Mouse (Mus musculus) MEL (cell line): Measurements from ENCODE around the gene Efs. TPM values are rescaled to one million over a fixed set of nuclear protein-coding genes. Genes with fewer than 3 reads are reported as not detected.

Source experiments
- DNase-seq: peaks from one replicate; pipeline ENCODE4 v3.0.0; 2011; ENCODE audit warnings: low read depth, low spot score
- H3K27ac ChIP-seq: 2 replicates; pipeline ENCODE4 v1.5.1; 2012; ENCODE audit warnings: low read depth, mild to moderate bottlenecking, control low read depth, low read length, moderate library complexity; ENCODE audit not compliant: control insufficient read depth
- H3K27me3 ChIP-seq, 2 experiments: fragments of 150-350 bp in 1 of 2; sonication (generic) in 1 of 2; 2 replicates each; pipeline ENCODE4 v1.6.1; 2012; ENCODE audit warnings: low read length in 2 of 2, mild to moderate bottlenecking in 2 of 2, improper control_type of control experiment in 1 of 2, moderate library complexity in 1 of 2; ENCODE audit not compliant: insufficient read depth in 2 of 2, control insufficient read depth in 1 of 2
- H3K36me3 ChIP-seq, 2 experiments: 2 replicates each; pipeline ENCODE4 v1.6.1; 2012 to 2014; ENCODE audit warnings: low read length in 2 of 2, improper control_type of control experiment in 1 of 2, inconsistent platforms in 1 of 2, mild to moderate bottlenecking in 1 of 2; ENCODE audit not compliant: insufficient read depth in 2 of 2, control insufficient read depth in 1 of 2
- H3K4me1 ChIP-seq, 2 experiments: fragments of 150-350 bp in 1 of 2; sonication (generic) in 1 of 2; 2 replicates each; pipeline ENCODE4 v1.6.1; 2012; ENCODE audit warnings: low read length in 2 of 2, improper control_type of control experiment in 1 of 2, mild to moderate bottlenecking in 1 of 2; ENCODE audit not compliant: insufficient read depth in 2 of 2, control insufficient read depth in 1 of 2
- H3K4me3 ChIP-seq, 2 experiments: fragments of 150-350 bp in 1 of 2; sonication (generic) in 1 of 2; 2 replicates each; pipeline ENCODE4 v1.5.1; 2012; ENCODE audit warnings: low read depth in 2 of 2, low read length in 2 of 2, mild to moderate bottlenecking in 2 of 2, moderate library complexity in 2 of 2, control low read depth in 1 of 2, improper control_type of control experiment in 1 of 2; ENCODE audit not compliant: control insufficient read depth in 1 of 2, insufficient read depth in 1 of 2
- H3K79me2 ChIP-seq: 2 replicates; pipeline ENCODE4 v1.6.1; 2012; ENCODE audit warnings: mild to moderate bottlenecking, low read length, moderate library complexity; ENCODE audit not compliant: control insufficient read depth, poor library complexity, insufficient read depth
- H3K9ac ChIP-seq: 2 replicates; pipeline ENCODE4 v1.6.1; 2012; ENCODE audit warnings: low read depth, mild to moderate bottlenecking, control low read depth, low read length, moderate library complexity; ENCODE audit not compliant: control insufficient read depth, poor library complexity, severe bottlenecking
- H3K9me3 ChIP-seq: fragments of 150-350 bp; sonication (generic); replicated peaks from 2 replicates; pipeline ENCODE4 v1.6.1; 2012; ENCODE audit warnings: mild to moderate bottlenecking, low read length, improper control_type of control experiment, moderate library complexity; ENCODE audit not compliant: insufficient read depth
- CHD1 ChIP-seq: IDR thresholded peaks from 2 replicates; pipeline ENCODE4 v1.6.1; 2012; ENCODE audit warnings: low read depth, mild to moderate bottlenecking, inconsistent platforms, low read length, improper control_type of control experiment
- E2F4 ChIP-seq: IDR thresholded peaks from 2 replicates; pipeline ENCODE4 v1.6.1; 2011; ENCODE audit warnings: low read depth, low read length, improper control_type of control experiment, borderline replicate concordance
- ELF1 ChIP-seq: IDR thresholded peaks from 2 replicates; pipeline ENCODE4 v1.6.1; 2014; ENCODE audit warnings: low read depth, mild to moderate bottlenecking, inconsistent platforms, low read length, improper control_type of control experiment, moderate library complexity
- ETS1 ChIP-seq: IDR thresholded peaks from 2 replicates; pipeline ENCODE4 v1.6.1; 2012; ENCODE audit warnings: low read depth, mild to moderate bottlenecking, inconsistent platforms, low read length, improper control_type of control experiment, moderate library complexity
- GABPA ChIP-seq: IDR thresholded peaks from 2 replicates; pipeline ENCODE4 v1.6.1; 2012; ENCODE audit warnings: low read depth, mild to moderate bottlenecking, inconsistent platforms, low read length, improper control_type of control experiment, moderate library complexity
- GATA1 ChIP-seq: IDR thresholded peaks from 2 replicates; pipeline ENCODE4 v1.6.1; 2011; ENCODE audit warnings: low read depth, low read length, improper control_type of control experiment
- HCFC1 ChIP-seq: IDR thresholded peaks from 2 replicates; pipeline ENCODE4 v1.6.1; 2012; ENCODE audit warnings: low read depth, mild to moderate bottlenecking, inconsistent platforms, low read length, improper control_type of control experiment, moderate library complexity
- JUND ChIP-seq: IDR thresholded peaks from 2 replicates; pipeline ENCODE4 v1.6.1; 2011; ENCODE audit warnings: low read depth, mild to moderate bottlenecking, improper control_type of control experiment, low read length
- KAT2A ChIP-seq: conservative IDR thresholded peaks from 2 replicates; pipeline ENCODE4 v1.6.1; 2012; ENCODE audit warnings: low read depth, low read length, improper control_type of control experiment, inconsistent platforms
- MAZ ChIP-seq: IDR thresholded peaks from 2 replicates; pipeline ENCODE4 v1.6.1; 2012; ENCODE audit warnings: low read depth, mild to moderate bottlenecking, inconsistent platforms, low read length, improper control_type of control experiment
- MYB ChIP-seq: IDR thresholded peaks from 2 replicates; pipeline ENCODE4 v1.6.1; 2011; ENCODE audit warnings: mild to moderate bottlenecking, low read depth, low read length, improper control_type of control experiment
- NELFE ChIP-seq: IDR thresholded peaks from 2 replicates; pipeline ENCODE4 v1.6.1; 2011; ENCODE audit warnings: low read depth, low read length, improper control_type of control experiment
- NRF1 ChIP-seq: IDR thresholded peaks from 2 replicates; pipeline ENCODE4 v1.6.1; 2014; ENCODE audit warnings: low read depth, mild to moderate bottlenecking, inconsistent platforms, low read length, improper control_type of control experiment, moderate library complexity; ENCODE audit not compliant: poor library complexity, insufficient read depth, severe bottlenecking
- POLR2AphosphoS2 ChIP-seq: IDR thresholded peaks from 2 replicates; pipeline ENCODE4 v1.6.1; 2011; ENCODE audit warnings: low read length, improper control_type of control experiment
- POLR2AphosphoS5 ChIP-seq: IDR thresholded peaks from 2 replicates; pipeline ENCODE4 v1.6.1; 2012; ENCODE audit warnings: low read depth, borderline replicate concordance, mild to moderate bottlenecking, inconsistent platforms, low read length, moderate library complexity, mixed read lengths
- RAD21 ChIP-seq: IDR thresholded peaks from 2 replicates; pipeline ENCODE4 v1.6.1; 2011; ENCODE audit warnings: mild to moderate bottlenecking, low read depth, low read length, improper control_type of control experiment
- SMC3 ChIP-seq: IDR thresholded peaks from 2 replicates; pipeline ENCODE4 v1.6.1; 2011; ENCODE audit warnings: low read depth, low read length, improper control_type of control experiment
- TAL1 ChIP-seq: IDR thresholded peaks from 2 replicates; pipeline ENCODE4 v1.6.1; 2012; ENCODE audit warnings: mild to moderate bottlenecking, inconsistent platforms, low read length, moderate library complexity, mixed read lengths
- TCF12 ChIP-seq: IDR thresholded peaks from 2 replicates; pipeline ENCODE4 v1.6.1; 2014; ENCODE audit warnings: low read depth, mild to moderate bottlenecking, inconsistent platforms, low read length, improper control_type of control experiment, moderate library complexity
- USF1 ChIP-seq: IDR thresholded peaks from 2 replicates; pipeline ENCODE4 v1.6.1; 2014; ENCODE audit warnings: low read depth, mild to moderate bottlenecking, inconsistent platforms, low read length, improper control_type of control experiment, moderate library complexity
- USF2 ChIP-seq, 2 experiments: IDR thresholded peaks; 2 replicates each; pipeline ENCODE4 v1.6.1; 2011 to 2012; ENCODE audit warnings: improper control_type of control experiment in 2 of 2, low read length in 2 of 2, borderline replicate concordance in 1 of 2, inconsistent platforms in 1 of 2, low read depth in 1 of 2, mild to moderate bottlenecking in 1 of 2; ENCODE audit not compliant: insufficient read depth in 1 of 2
- ZKSCAN1 ChIP-seq: IDR thresholded peaks from 2 replicates; pipeline ENCODE4 v1.6.1; 2012; ENCODE audit warnings: low read depth, mild to moderate bottlenecking, inconsistent platforms, low read length, improper control_type of control experiment, moderate library complexity
- ZNF384 ChIP-seq: IDR thresholded peaks from 2 replicates; pipeline ENCODE4 v1.6.1; 2012; ENCODE audit warnings: low read depth, mild to moderate bottlenecking, inconsistent platforms, low read length, improper control_type of control experiment
- polyA plus RNA-seq, 2 experiments: library from polyadenylated mRNA; stranded (reverse) in 1 of 2; unstranded in 1 of 2; fragments of >175 nt in 1 of 2; fragments of >200 nt in 1 of 2; gene quantifications; 2 replicates each; pipeline versions ENCODE4 v1.2.1 to v1.2.4; 2012; ENCODE audit warnings: low replicate concordance in 2 of 2, low read depth in 1 of 2; ENCODE audit not compliant: insufficient read length in 2 of 2, insufficient read depth in 1 of 2, missing spikeins in 1 of 2
- total RNA-seq: library from RNA; depleted of rRNA; stranded (reverse); fragments of 300-350 nt; gene quantifications from 2 replicates; pipeline ENCODE4 v1.2.3, GENCODE M21; 2012

The Efs gene
- total and polyA plus RNA-seq, 3 experiments, result not detected

DNA sequence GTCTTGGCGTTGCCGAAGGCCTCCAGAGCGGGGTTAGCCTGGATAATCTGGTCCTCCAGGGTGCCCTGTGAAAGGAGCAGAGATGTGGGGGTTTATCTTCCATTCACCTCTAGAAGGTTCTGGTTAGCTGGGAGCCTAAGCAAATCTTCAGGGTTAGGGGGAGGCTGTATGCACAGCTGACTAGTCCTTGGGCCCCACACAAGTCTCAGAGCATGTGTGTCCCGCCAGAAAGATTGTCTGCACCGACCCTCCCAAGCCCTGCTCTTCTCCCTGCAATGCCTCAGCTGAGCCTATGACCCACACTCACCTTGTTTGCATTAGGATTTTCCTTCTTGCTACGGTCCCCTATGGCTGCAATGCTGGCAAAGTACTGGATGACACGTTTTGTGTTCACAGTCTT is 36.8 kb upstream of the Efs start:
- Histone ChIP-seq H3K4me1 (no peaks in the 10 kb centered on the region), H3K9me3 (no peaks in the 10 kb centered on the region), H3K27ac (no peak overlapping the region), H3K9ac (no peak overlapping the region), H3K27me3 (peaks cover 0 to 3% of the 10 kb centered on the region in 2 experiments; a peak in 3 of 4 replicates), H3K79me2 (no peaks in the 10 kb centered on the region), H3K4me3 (no peak overlapping the region), H3K36me3 (no peaks in the 10 kb centered on the region)
- no peak for TF ChIP-seq ZKSCAN1
- no peak for TF ChIP-seq MAZ
- no peak for TF ChIP-seq NELFE
- no peak for TF ChIP-seq ETS1
- TF ChIP-seq USF2 (IDR thresholded peaks at IDR 0.05; ENCODE audit: borderline replicate concordance in 1 of 2, insufficient read depth in 1 of 2, low read depth in 1 of 2, low read length in 2 of 2), result no peak
- TF ChIP-seq TAL1, result no peak
- TF ChIP-seq SMC3, result no peak
- TF ChIP-seq KAT2A, result no peak
- no peak for TF ChIP-seq POLR2AphosphoS5
- no peak for TF ChIP-seq ELF1
- no peak for TF ChIP-seq JUND
- no peak for TF ChIP-seq TCF12
- TF ChIP-seq MYB, result no peak
- no peak for TF ChIP-seq HCFC1
- no peak for TF ChIP-seq E2F4
- TF ChIP-seq RAD21, result no peak
- no peak for TF ChIP-seq USF1
- TF ChIP-seq POLR2AphosphoS2, result no peak
- TF ChIP-seq GATA1, result no peak
- TF ChIP-seq GABPA, result no peak
- DNase-seq, result no peak

- Histone ChIP-seq H3K79me2 (no peaks in the 10 kb centered on the region), H3K4me3 (no peak overlapping the region), H3K4me1 (no peaks in the 10 kb centered on the region), H3K9ac (no peak overlapping the region), H3K9me3 (no peaks in the 10 kb centered on the region), H3K27me3 (peaks cover 0 to 2% of the 10 kb centered on the region in 2 experiments; a peak in 3 of 4 replicates), H3K27ac (no peak overlapping the region)
- no peak for DNase-seq
- TF ChIP-seq RAD21 (no peak), USF2 (IDR thresholded peaks at IDR 0.05; ENCODE audit: borderline replicate concordance in 1 of 2, insufficient read depth in 1 of 2, low read depth in 1 of 2, low read length in 2 of 2) (no peak), NRF1 (no peak), ZKSCAN1 (no peak), ETS1 (no peak), ZNF384 (no peak), POLR2AphosphoS2 (no peak), CHD1 (no peak)
- TF ChIP-seq, all 39 proteins: peak for 0
- no peaks in the 10 kb centered on the region for H3K36me3 ChIP-seq
Measured at GRCm38 (mm10) chr14:54961487-54961886, 35.6 kb upstream of the Efs start.
